Mouse (Mus musculus): Measurements from ENCODE around the gene Gm45716. TPM values are rescaled to one million over a fixed set of nuclear protein-coding genes. Genes with fewer than 3 reads are reported as not detected.

Gm45716 gene
- 14.8 TPM for polyA plus RNA-seq (2017; shearing (Covaris generic))

DNA sequence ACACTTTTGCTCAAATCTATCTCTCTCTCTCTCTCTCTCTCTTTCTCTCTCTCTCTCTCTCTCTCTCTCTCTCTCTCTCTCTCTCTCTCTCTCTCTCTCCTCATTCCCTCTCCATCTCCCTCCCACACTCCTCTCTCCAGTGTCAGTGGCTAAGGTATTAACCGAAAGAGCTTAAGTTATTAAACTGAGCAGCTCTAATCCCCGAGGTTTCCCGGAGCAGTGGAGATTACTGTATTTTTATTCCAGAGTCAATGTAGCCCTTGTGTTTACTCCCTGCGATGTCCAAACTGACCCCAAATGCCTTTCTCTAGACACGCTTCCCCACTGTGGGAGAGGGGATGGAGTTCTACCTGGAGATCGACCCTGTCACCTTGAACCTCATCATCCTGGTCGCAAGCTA, at the start of gene Gm45716:
Gene Gm45716, plus strand, starts transcription at position 243 of the 400 bp plus-strand sequence.

DNA sequence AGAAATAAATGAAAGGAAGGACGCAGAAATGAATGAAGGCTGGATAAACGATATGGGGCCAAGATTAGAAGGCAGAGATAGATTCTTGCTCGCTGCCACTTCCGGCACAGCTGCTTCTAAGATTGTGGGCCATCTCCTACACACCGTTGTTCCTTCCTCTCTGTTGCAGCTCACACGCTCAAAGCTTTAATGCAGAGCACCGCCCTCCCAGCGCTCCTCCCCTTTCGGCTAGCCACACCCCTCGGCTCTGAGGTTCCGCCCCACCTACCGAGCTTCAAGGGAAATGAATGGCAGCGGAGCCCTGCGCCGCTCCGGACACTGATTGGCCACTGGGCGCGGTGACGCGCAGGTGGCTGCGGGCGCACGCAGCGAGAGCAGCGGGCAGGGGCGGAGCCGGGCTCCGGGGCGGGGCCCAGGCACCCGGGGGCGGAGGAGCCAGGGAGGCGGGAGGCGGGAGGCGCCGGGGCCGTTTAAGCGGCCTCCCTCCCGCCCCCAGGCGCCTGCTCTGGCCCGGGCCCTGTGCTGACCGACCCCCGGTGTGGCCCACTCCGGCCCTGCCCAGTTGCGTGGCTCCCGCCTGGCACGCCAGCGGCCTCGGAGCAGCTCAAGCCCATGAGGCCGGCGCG, 61.7 kb downstream of the Gm45716 start, which contains the start of gene Mmd:
Gene Mmd, plus strand, starts transcription at position 432 of the 626 bp plus-strand sequence.

Other genes starting within 250 kb of the Gm45716 start
- gene Pctp, start 184.8 kb upstream of the Gm45716 start, polyA plus RNA-seq (2017; shearing (Covaris generic)) = 6.8 TPM
- not detected for gene Tmem100, start 157.3 kb upstream of the Gm45716 start, polyA plus RNA-seq (2017; shearing (Covaris generic))
- gene Mmd, start 61.8 kb downstream of the Gm45716 start, polyA plus RNA-seq (2017; shearing (Covaris generic)) = 52.8 TPM
- gene Hlf, start 203.2 kb downstream of the Gm45716 start, polyA plus RNA-seq (2017; shearing (Covaris generic)) = 0.37 TPM